Mouse (Mus musculus): Measurements from ENCODE around the gene Srgap1. TPM values are rescaled to one million over a fixed set of nuclear protein-coding genes. Genes with fewer than 3 reads are reported as not detected.

Gene Srgap1
- polyA plus RNA-seq, 1 experiment: not detected

- Histone ChIP-seq H3K4me3 (ENCODE audit: insufficient read depth, low read depth, low read length) (no peak overlapping the region), H3K27ac (ENCODE audit: insufficient read depth, low read depth, low read length) (no peak overlapping the region), H3K4me1 (ENCODE audit: control insufficient read depth, insufficient read depth, low read length) (peaks cover 3% of the 10 kb centered on the region; the same call in 1 of the 2 replicates)
- TF ChIP-seq CTCF (IDR thresholded peaks at IDR 0.05; ENCODE audit: insufficient read depth, low read depth, low read length) (no peak), POLR2A (IDR thresholded peaks at IDR 0.05; ENCODE audit: insufficient read depth, low read depth, low read length) (no peak)
- WGBS: 68% methylated on average over 2 of the region's 2 CpGs
Measured at GRCm38 (mm10) chr10:122008370-122008730, 38.8 kb downstream of the Srgap1 start.

GRCm38 (mm10) chr10:122006606-122007005 lies 40.5 kb downstream of the Srgap1 start:
- Histone ChIP-seq H3K4me3 (ENCODE audit: insufficient read depth, low read depth, low read length) (no peak overlapping the region), H3K27ac (ENCODE audit: insufficient read depth, low read depth, low read length) (no peak overlapping the region), H3K4me1 (ENCODE audit: control insufficient read depth, insufficient read depth, low read length) (peaks cover 3% of the 10 kb centered on the region; the same call in 1 of the 2 replicates)
- 68% methylated on average over 5 of the region's 5 CpGs for WGBS
- TF ChIP-seq POLR2A (IDR thresholded peaks at IDR 0.05; ENCODE audit: insufficient read depth, low read depth, low read length): no peak
- no peak for TF ChIP-seq CTCF (IDR thresholded peaks at IDR 0.05; ENCODE audit: insufficient read depth, low read depth, low read length)

- Histone ChIP-seq H3K4me1 (ENCODE audit: control insufficient read depth, insufficient read depth, low read length) (peaks cover 3% of the 10 kb centered on the region; the same call in 1 of the 2 replicates), H3K4me3 (ENCODE audit: insufficient read depth, low read depth, low read length) (no peak overlapping the region), H3K27ac (ENCODE audit: insufficient read depth, low read depth, low read length) (no peak overlapping the region)
- 74% methylated on average over 6 of the region's 6 CpGs for whole genome bisulfite sequencing
- TF ChIP-seq POLR2A (IDR thresholded peaks at IDR 0.05; ENCODE audit: insufficient read depth, low read depth, low read length) (no peak), CTCF (IDR thresholded peaks at IDR 0.05; ENCODE audit: insufficient read depth, low read depth, low read length) (no peak)
Measured at GRCm38 (mm10) chr10:122006151-122006550, 41.0 kb downstream of the Srgap1 start.

- Histone ChIP-seq H3K27ac (ENCODE audit: insufficient read depth, low read depth, low read length) (no peak overlapping the region), H3K4me3 (ENCODE audit: insufficient read depth, low read depth, low read length) (no peak overlapping the region), H3K4me1 (ENCODE audit: control insufficient read depth, insufficient read depth, low read length) (peaks cover 3% of the 10 kb centered on the region; the same call in 1 of the 2 replicates)
- 48% methylated on average over 6 of the region's 6 CpGs for WGBS
- TF ChIP-seq CTCF (IDR thresholded peaks at IDR 0.05; ENCODE audit: insufficient read depth, low read depth, low read length): no peak
- no peak for TF ChIP-seq POLR2A (IDR thresholded peaks at IDR 0.05; ENCODE audit: insufficient read depth, low read depth, low read length)
Measured at GRCm38 (mm10) chr10:122005560-122005959, 41.6 kb downstream of the Srgap1 start.

- 88% methylated on average over 6 of the region's 6 CpGs for WGBS
- TF ChIP-seq POLR2A (IDR thresholded peaks at IDR 0.05; ENCODE audit: insufficient read depth, low read depth, low read length): no peak
- no peak for TF ChIP-seq CTCF (IDR thresholded peaks at IDR 0.05; ENCODE audit: insufficient read depth, low read depth, low read length)
- H3K4me3 ChIP-seq (ENCODE audit: insufficient read depth, low read depth, low read length): no peak overlapping the region
- no peaks in the 10 kb centered on the region for H3K4me1 ChIP-seq (ENCODE audit: control insufficient read depth, insufficient read depth, low read length)
- no peak overlapping the region for H3K27ac ChIP-seq (ENCODE audit: insufficient read depth, low read depth, low read length)
Measured at GRCm38 (mm10) chr10:122002930-122003329, 44.2 kb downstream of the Srgap1 start.

- TF ChIP-seq POLR2A (IDR thresholded peaks at IDR 0.05; ENCODE audit: insufficient read depth, low read depth, low read length) (no peak), CTCF (IDR thresholded peaks at IDR 0.05; ENCODE audit: insufficient read depth, low read depth, low read length) (no peak)
- no peaks in the 10 kb centered on the region for H3K4me1 ChIP-seq (ENCODE audit: control insufficient read depth, insufficient read depth, low read length)
- WGBS: 72% methylated on average over 7 of the region's 7 CpGs
- H3K4me3 ChIP-seq (ENCODE audit: insufficient read depth, low read depth, low read length): no peak overlapping the region
- H3K27ac ChIP-seq (ENCODE audit: insufficient read depth, low read depth, low read length): no peak overlapping the region
Measured at GRCm38 (mm10) chr10:121998806-121999205, 48.3 kb downstream of the Srgap1 start.

GRCm38 (mm10) chr10:121996500-121996899 lies 50.6 kb downstream of the Srgap1 start:
- WGBS: 50% methylated on average over 4 of the region's 4 CpGs
- TF ChIP-seq POLR2A (IDR thresholded peaks at IDR 0.05; ENCODE audit: insufficient read depth, low read depth, low read length) (no peak), CTCF (IDR thresholded peaks at IDR 0.05; ENCODE audit: insufficient read depth, low read depth, low read length) (no peak)
- H3K4me3 ChIP-seq (ENCODE audit: insufficient read depth, low read depth, low read length): no peak overlapping the region
- no peaks in the 10 kb centered on the region for H3K4me1 ChIP-seq (ENCODE audit: control insufficient read depth, insufficient read depth, low read length)
- no peak overlapping the region for H3K27ac ChIP-seq (ENCODE audit: insufficient read depth, low read depth, low read length)

- WGBS: 84% methylated on average over 4 of the region's 4 CpGs
- H3K27ac ChIP-seq (ENCODE audit: insufficient read depth, low read depth, low read length): no peak overlapping the region
- no peak overlapping the region for H3K4me3 ChIP-seq (ENCODE audit: insufficient read depth, low read depth, low read length)
- H3K4me1 ChIP-seq (ENCODE audit: control insufficient read depth, insufficient read depth, low read length): no peaks in the 10 kb centered on the region
- TF ChIP-seq POLR2A (IDR thresholded peaks at IDR 0.05; ENCODE audit: insufficient read depth, low read depth, low read length) (no peak), CTCF (IDR thresholded peaks at IDR 0.05; ENCODE audit: insufficient read depth, low read depth, low read length) (no peak)
Measured at GRCm38 (mm10) chr10:121995448-121995847, 51.7 kb downstream of the Srgap1 start.

- WGBS: 75% methylated on average over 5 of the region's 5 CpGs
- no peaks in the 10 kb centered on the region for H3K4me1 ChIP-seq (ENCODE audit: control insufficient read depth, insufficient read depth, low read length)
- TF ChIP-seq POLR2A (IDR thresholded peaks at IDR 0.05; ENCODE audit: insufficient read depth, low read depth, low read length): no peak
- TF ChIP-seq CTCF (IDR thresholded peaks at IDR 0.05; ENCODE audit: insufficient read depth, low read depth, low read length): no peak
- H3K4me3 ChIP-seq (ENCODE audit: insufficient read depth, low read depth, low read length): no peak overlapping the region
- H3K27ac ChIP-seq (ENCODE audit: insufficient read depth, low read depth, low read length): no peak overlapping the region
Measured at GRCm38 (mm10) chr10:121994660-121995059, 52.5 kb downstream of the Srgap1 start.

GRCm38 (mm10) chr10:121992609-121993008 lies 54.5 kb downstream of the Srgap1 start:
- TF ChIP-seq POLR2A (IDR thresholded peaks at IDR 0.05; ENCODE audit: insufficient read depth, low read depth, low read length) (no peak), CTCF (IDR thresholded peaks at IDR 0.05; ENCODE audit: insufficient read depth, low read depth, low read length) (no peak)
- Histone ChIP-seq H3K4me1 (ENCODE audit: control insufficient read depth, insufficient read depth, low read length) (no peaks in the 10 kb centered on the region), H3K4me3 (ENCODE audit: insufficient read depth, low read depth, low read length) (no peak overlapping the region), H3K27ac (ENCODE audit: insufficient read depth, low read depth, low read length) (no peak overlapping the region)
- 68% methylated on average over 8 of the region's 8 CpGs for WGBS

All from olfactory bulb, adult 2 months (tissue).